Mouse (Mus musculus) G1E (cell line): ENCODE measurements around the gene Pcbp1.

Source experiments
- CTCF ChIP-seq: IDR thresholded peaks from 2 replicates; pipeline ENCODE4 v1.5.1; 2012; ENCODE audit warnings: low read depth, low read length, inconsistent platforms, mixed read lengths
- TAL1 ChIP-seq: conservative IDR thresholded peaks from 2 replicates; pipeline ENCODE4 v1.6.1; 2012; ENCODE audit warnings: low read depth, low read length, inconsistent platforms, mixed read lengths

GRCm38 (mm10) chr6:86526032-86526960 is at the start of gene Pcbp1:
- no peak for TF ChIP-seq CTCF
- TF ChIP-seq TAL1: no peak
